Mouse (Mus musculus): ENCODE data around the gene Olfr784.
"Not testable (repeated sequence)": the region's sequence is repeated elsewhere in the genome, so short reads cannot be mapped to it uniquely, and the experiment has no call there.

Olfr784 gene

GRCm38 (mm10) chr10:129383783-129384182, at the start of gene Olfr784:
Gene Olfr784, plus strand, starts transcription at chr10:129384083.
- DNase-seq = no peak

- no peak for DNase-seq
These were observed 35.3 kb upstream of the Olfr784 start, which contains the start of gene Olfr782 for GRCm38 (mm10) chr10:129348550-129348949. Gene Olfr782, plus strand, starts transcription at chr10:129348850.

GRCm38 (mm10) chr10:129352475-129352874, 31.4 kb upstream of the Olfr784 start:
- DNase-seq = not testable (repeated sequence)

- not testable (repeated sequence) for DNase-seq
These were observed 27.4 kb upstream of the Olfr784 start for GRCm38 (mm10) chr10:129356496-129356895.

- no peak for DNase-seq
These were observed 26.6 kb upstream of the Olfr784 start for GRCm38 (mm10) chr10:129357307-129357706.

GRCm38 (mm10) chr10:129374051-129374450, 9.8 kb upstream of the Olfr784 start:
- DNase-seq = not testable (repeated sequence)

GRCm38 (mm10) chr10:129400892-129401291, 17.0 kb downstream of the Olfr784 start:
- no peak for DNase-seq

- no peak for DNase-seq
These were observed 21.2 kb downstream of the Olfr784 start, which contains the start of gene Olfr785 for GRCm38 (mm10) chr10:129405126-129405525. Gene Olfr785, plus strand, starts transcription at chr10:129405426.

- DNase-seq = no peak
These were observed 43.1 kb downstream of the Olfr784 start, which contains the start of gene Olfr786 for GRCm38 (mm10) chr10:129427006-129427405. Gene Olfr786, plus strand, starts transcription at chr10:129427306.
